Mouse (Mus musculus) lung, postnatal 25 days (tissue): Measurements from ENCODE around the gene B3gat1.

Experiments used
- DNase-seq: peaks from one replicate; pipeline ENCODE4 v3.0.0; 2022; ENCODE audit warnings: low spot score

Gene B3gat1

GRCm38 (mm10) chr9:26733206-26733891 is at the start of gene B3gat1:
Gene B3gat1, plus strand, starts transcription at chr9:26733728.
- DNase-seq, result no peak

DNA sequence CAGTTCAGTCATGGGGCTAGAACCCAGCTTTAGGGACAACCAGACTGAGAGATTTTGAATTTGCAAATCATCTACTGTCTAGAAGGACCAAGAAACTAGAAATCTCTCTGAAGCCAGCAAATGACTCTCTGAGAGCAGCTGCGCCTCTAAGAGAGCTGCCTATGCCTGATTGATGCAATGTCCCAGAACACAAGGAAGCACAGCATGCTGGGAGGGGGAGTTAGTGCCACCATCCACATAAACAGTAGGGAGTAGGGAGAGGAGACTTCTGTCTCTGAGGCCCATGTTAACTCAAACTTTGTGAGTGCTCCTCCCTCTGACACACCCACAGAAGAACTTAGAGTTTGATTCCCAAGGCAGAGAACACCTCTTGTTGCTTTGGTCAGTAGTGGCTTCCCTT is 44.4 kb upstream of the B3gat1 start:
- no peak for DNase-seq

DNA sequence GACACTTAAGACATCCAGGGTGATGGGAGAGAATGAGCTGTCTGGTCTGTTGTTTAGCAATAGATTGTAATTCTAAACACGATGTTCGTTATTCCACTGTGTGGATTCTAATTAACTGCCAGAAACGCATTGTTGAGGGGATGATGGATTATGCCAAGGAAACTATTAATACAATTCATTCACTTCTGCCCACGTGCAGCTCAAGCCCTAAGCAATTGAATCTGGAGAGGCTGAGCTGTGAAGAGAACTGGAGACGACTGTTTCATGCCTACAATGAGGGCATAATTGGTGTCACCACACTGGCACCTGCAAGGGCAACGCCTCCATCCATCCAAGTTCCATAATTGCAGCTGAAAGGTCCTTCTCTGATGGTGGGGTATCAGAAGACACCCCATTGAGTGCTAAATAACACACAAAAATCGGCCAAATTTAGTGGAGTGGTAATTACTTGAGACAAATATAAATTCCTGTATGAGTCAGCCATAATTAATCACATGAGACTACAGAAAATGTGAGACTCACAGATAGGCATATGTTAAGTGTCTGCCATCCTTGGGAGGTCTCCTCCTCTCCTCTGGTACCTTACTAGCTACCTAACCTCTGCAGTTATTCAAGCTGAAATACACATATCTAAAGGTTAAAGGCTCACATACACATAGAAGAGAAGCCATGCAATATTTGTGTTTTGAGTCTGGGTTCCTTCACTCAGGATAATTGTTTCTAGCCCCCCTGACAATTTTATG is 43.4 kb upstream of the B3gat1 start:
- DNase-seq, result no peak

GRCm38 (mm10) chr9:26692641-26693040 is 40.9 kb upstream of the B3gat1 start:
- DNase-seq, result no peak

DNA sequence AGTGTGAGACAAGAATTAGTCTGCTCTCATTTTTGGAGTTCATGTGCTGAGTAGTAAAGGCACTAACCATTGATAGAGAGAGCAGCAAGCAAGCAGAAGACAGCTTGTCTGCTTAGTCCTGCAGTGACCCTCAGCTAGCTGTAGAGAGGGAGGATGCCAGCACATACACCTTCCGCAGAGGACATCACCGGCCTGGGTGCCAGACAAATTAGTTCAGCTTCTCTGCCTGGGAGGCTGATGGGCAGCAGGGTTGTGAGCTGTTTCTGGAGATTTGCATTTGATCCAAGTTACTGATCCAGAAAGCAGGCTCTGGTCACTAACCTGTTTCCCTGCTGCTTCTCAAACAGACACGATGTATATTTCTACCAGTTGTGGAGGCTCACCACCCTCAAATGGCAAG is 38.9 kb upstream of the B3gat1 start:
- DNase-seq, result no peak

- no peak for DNase-seq
Measured at GRCm38 (mm10) chr9:26695178-26695577, 38.4 kb upstream of the B3gat1 start.

DNA sequence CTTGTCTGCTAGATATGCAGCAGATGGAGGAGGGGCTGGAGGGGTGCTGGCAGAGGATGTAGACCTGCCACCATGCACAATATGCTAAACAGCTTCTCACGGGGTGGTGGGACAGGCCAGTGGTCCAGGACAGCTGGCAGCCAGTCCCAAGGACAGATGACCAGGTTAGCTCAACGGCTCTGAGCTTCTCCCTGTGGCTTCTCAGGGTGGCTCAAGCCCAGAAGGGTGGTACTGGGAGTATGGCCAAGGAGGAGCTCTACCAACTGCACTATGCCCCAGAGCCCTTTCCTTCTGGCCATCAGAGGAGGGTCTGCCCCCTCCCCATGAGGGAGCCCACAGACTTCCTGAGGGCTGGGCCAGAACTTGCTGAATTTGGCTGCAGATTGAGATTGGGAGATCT is 35.2 kb upstream of the B3gat1 start:
- DNase-seq, result no peak

GRCm38 (mm10) chr9:26700329-26700728 is 33.2 kb upstream of the B3gat1 start:
- no peak for DNase-seq

GRCm38 (mm10) chr9:26718388-26718787 is 15.1 kb upstream of the B3gat1 start:
- no peak for DNase-seq

GRCm38 (mm10) chr9:26721771-26722170 is 11.8 kb upstream of the B3gat1 start:
- no peak for DNase-seq

- DNase-seq, result no peak
Measured at GRCm38 (mm10) chr9:26725709-26726108, 7.8 kb upstream of the B3gat1 start.

DNA sequence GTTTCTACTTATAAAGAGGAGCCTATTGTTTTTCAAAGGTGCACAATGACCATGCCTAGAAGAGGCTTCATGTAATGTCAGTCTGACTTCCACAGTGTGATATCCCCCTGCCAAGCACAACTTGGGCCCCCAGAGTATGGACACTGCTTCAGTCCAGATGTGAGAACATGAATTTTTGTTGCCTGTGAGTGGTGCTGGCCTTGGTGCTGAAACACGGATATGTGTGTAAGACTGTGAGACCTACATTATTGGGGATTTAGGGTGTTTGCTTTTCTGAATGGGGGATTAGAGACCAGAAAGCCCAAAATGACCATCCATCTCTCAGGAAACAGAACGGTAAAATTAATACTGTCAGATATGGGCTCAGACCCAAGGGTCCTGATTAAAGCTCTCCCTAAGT is 6.1 kb upstream of the B3gat1 start:
- no peak for DNase-seq

DNA sequence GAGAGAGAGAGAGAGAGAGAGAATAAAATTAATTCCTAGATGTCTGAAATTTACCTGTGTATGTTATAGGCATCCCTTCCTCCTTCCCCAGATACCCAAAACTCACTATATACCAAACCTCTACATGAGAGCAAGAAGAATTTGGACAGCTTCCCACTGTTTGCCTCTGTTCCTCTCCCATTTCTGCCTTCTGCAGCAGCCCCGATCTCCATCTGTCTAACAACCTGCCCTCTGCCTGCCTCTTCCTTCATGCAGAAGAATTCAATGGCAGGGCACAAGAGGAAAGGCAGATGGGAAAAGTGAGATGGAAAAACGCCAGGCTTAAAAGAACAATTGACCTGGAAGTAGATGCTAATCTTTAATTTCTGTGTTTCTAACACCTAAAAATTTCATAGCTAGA is 5.0 kb upstream of the B3gat1 start:
- no peak for DNase-seq

GRCm38 (mm10) chr9:26733986-26734385 is 458 bp downstream of the B3gat1 start:
- DNase-seq, result no peak

- DNase-seq, result no peak
Measured at GRCm38 (mm10) chr9:26737116-26737515, 3.6 kb downstream of the B3gat1 start.

DNA sequence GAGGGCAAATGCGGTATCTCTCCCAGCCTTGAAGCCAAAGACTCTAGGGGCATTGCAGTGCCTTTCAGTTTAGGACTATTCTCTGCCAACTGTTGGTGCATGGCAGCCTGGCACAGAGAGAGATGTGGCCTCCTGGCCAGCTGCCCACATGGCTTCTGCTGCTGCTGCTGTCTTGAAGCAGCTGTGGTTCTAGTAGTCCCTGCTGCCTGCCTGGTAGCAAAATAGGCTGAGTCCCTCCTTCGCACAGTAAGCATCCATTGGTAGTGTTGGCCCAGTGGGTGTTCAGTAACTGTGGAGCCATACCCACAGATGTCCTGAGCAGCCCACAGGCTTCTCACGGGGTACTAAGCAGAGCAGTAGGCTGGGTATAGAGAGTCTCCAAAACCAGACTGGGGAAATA is 9.3 kb downstream of the B3gat1 start:
- DNase-seq, result no peak

- no peak for DNase-seq
Measured at GRCm38 (mm10) chr9:26747121-26747520, 13.6 kb downstream of the B3gat1 start.

- no peak for DNase-seq
Measured at GRCm38 (mm10) chr9:26748893-26749292, 15.4 kb downstream of the B3gat1 start.

DNA sequence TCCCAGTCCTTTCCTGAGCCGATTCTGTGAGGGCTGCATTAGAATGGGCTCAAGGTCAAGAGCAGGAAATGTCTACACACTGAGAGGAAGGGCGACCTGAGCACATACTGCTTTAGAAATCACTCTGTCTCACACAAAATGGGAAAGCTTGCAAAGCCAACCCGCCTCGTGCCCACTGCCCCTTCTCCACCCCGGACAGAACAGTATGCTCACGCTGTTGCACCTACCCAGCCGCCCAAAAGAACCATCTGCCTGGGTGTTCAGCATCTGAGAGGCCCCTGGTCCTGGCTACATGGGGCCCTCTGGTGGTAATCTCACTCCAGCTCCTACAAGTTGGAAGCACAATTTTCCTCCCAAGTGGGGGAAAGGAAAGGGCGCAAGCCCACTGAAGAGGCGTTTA is 26.6 kb downstream of the B3gat1 start:
- no peak for DNase-seq

DNA sequence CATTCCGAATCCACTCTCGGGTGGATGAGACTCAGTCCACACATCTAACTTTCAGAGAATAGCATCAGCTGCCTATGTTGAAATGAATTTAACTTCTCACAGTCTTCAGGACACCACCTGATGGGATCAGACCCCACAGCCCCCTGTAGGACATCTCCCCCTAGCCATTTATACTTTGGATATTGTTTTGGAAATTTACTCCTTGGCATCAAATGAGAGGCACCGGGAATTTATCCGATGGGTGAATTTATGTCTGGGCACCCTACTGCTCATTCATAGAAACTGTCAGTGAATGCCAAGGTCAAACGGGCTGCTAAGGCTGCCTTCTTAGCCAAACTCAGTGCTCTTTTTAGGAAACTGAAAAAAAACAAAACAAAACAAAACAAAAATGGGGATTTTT is 27.0 kb downstream of the B3gat1 start:
- no peak for DNase-seq

- DNase-seq, result no peak
Measured at GRCm38 (mm10) chr9:26762477-26762876, 28.9 kb downstream of the B3gat1 start.

GRCm38 (mm10) chr9:26768181-26768580 is 34.7 kb downstream of the B3gat1 start:
- DNase-seq, result no peak

DNA sequence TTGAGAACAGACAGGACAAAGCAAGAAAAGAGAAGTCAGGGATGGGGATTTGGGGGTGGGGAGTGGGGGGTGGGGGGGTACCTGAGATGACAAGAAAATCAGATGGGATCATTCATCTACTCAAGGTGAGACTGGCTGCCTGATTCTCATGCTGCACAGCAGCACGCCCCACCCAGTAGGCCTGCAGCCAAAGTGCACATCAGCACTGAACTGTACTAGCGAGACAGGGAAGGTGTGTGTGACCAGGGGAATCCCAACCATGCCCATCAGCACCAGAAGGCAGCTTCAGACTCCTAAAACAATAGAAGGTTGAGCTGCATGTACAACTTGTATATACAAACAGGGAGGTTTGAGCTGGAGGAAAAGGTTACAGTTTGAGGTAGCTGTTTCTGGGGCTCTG is 42.2 kb downstream of the B3gat1 start:
- no peak for DNase-seq
